Mouse (Mus musculus): Measurements from ENCODE around the gene Pigp. TPM values are rescaled to one million over a fixed set of nuclear protein-coding genes. Genes with fewer than 3 reads are reported as not detected.

Gene Pigp
- polyA plus RNA-seq, 1 experiment = 62.1 TPM

DNA sequence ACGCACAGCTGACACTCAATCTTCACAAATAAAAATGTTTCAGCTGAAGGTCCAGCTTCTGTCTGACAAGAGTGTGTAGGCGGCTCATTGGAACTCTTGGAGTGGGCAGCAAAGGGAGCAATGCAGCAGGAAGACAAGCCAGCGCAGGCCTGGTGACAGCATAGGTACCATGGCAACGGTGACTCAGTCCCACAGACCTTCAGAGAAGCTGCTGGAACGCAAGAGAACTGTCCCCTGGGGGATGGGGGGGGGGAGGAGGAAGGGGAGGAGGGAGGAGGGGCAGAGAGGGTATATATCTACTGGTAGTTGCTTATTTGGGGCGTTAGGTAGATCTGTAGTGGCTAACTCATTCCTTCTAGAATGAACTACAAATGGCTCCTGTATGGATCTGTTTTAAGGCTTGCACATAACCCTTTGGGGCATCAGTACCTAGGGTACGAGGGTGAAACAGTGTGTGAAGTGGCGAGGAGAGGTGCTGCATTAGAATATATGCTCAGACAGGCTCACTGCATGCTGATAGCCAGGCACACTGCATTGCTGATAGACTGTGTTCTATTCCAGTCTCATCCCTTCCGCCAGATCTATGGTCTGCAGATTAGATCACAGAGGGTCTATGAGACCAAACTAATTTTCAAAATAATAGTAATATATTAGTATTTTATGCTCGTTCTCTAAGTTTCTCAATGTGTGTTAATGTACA is 9.3 kb downstream of the Pigp start:
- no peak for TF ChIP-seq POLR2A (IDR thresholded peaks at IDR 0.05; ENCODE audit: extremely low read depth, insufficient read depth, low read length)
- TF ChIP-seq CTCF (IDR thresholded peaks at IDR 0.05; ENCODE audit: extremely low read depth, insufficient read depth, low read length) = no peak
- peaks cover 2% of the 10 kb centered on the region for H3K4me1 ChIP-seq (ENCODE audit: control insufficient read depth, insufficient read depth, low read length)
- no peak overlapping the region for H3K27ac ChIP-seq (ENCODE audit: insufficient read depth, low read length)
- no peak overlapping the region for H3K4me3 ChIP-seq (ENCODE audit: insufficient read depth, low read length)

GRCm38 (mm10) chr16:94360578-94361350 is 10.9 kb downstream of the Pigp start:
- H3K27ac ChIP-seq (ENCODE audit: insufficient read depth, low read length) = no peak overlapping the region
- peaks cover 2% of the 10 kb centered on the region for H3K4me1 ChIP-seq (ENCODE audit: control insufficient read depth, insufficient read depth, low read length)
- no peak for TF ChIP-seq POLR2A (IDR thresholded peaks at IDR 0.05; ENCODE audit: extremely low read depth, insufficient read depth, low read length)
- no peak for TF ChIP-seq CTCF (IDR thresholded peaks at IDR 0.05; ENCODE audit: extremely low read depth, insufficient read depth, low read length)
- no peak overlapping the region for H3K4me3 ChIP-seq (ENCODE audit: insufficient read depth, low read length)

GRCm38 (mm10) chr16:94358091-94358490 is 13.6 kb downstream of the Pigp start:
- H3K27ac ChIP-seq (ENCODE audit: insufficient read depth, low read length) = no peak overlapping the region
- TF ChIP-seq POLR2A (IDR thresholded peaks at IDR 0.05; ENCODE audit: extremely low read depth, insufficient read depth, low read length) (no peak), CTCF (IDR thresholded peaks at IDR 0.05; ENCODE audit: extremely low read depth, insufficient read depth, low read length) (no peak)
- peaks cover 2% of the 10 kb centered on the region for H3K4me1 ChIP-seq (ENCODE audit: control insufficient read depth, insufficient read depth, low read length)
- H3K4me3 ChIP-seq (ENCODE audit: insufficient read depth, low read length) = no peak overlapping the region

GRCm38 (mm10) chr16:94356776-94357494 is 14.7 kb downstream of the Pigp start:
- Histone ChIP-seq H3K4me3 (ENCODE audit: insufficient read depth, low read length) (no peak overlapping the region), H3K27ac (ENCODE audit: insufficient read depth, low read length) (no peak overlapping the region), H3K4me1 (ENCODE audit: control insufficient read depth, insufficient read depth, low read length) (no peaks in the 10 kb centered on the region; the same call in 1 of the 2 replicates)
- no peak for TF ChIP-seq POLR2A (IDR thresholded peaks at IDR 0.05; ENCODE audit: extremely low read depth, insufficient read depth, low read length)
- no peak for TF ChIP-seq CTCF (IDR thresholded peaks at IDR 0.05; ENCODE audit: extremely low read depth, insufficient read depth, low read length)

DNA sequence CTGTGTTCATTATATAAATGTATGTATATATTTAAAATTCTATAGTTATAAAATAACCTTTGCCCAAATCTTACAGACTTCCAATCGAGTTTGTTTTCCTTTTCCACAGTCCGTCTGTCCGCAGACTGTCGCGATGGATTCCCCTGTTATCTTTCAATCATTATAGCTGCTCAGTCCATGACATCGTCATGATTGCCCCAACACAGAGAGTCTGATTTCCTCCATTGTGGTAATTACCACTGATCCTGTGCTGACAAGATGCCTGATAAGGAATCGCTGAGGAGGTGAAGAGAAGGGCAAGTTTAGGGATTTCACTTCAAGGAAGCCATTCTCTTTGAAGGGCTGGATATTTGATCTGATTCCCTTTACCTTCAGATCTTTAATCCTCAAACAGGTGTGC is 15.6 kb downstream of the Pigp start:
- Histone ChIP-seq H3K4me1 (ENCODE audit: control insufficient read depth, insufficient read depth, low read length) (no peaks in the 10 kb centered on the region; the same call in 1 of the 2 replicates), H3K4me3 (ENCODE audit: insufficient read depth, low read length) (no peak overlapping the region), H3K27ac (ENCODE audit: insufficient read depth, low read length) (no peak overlapping the region)
- TF ChIP-seq CTCF (IDR thresholded peaks at IDR 0.05; ENCODE audit: extremely low read depth, insufficient read depth, low read length) (no peak), POLR2A (IDR thresholded peaks at IDR 0.05; ENCODE audit: extremely low read depth, insufficient read depth, low read length) (no peak)

GRCm38 (mm10) chr16:94354450-94354849 is 17.2 kb downstream of the Pigp start:
- no peak overlapping the region for H3K4me3 ChIP-seq (ENCODE audit: insufficient read depth, low read length)
- H3K4me1 ChIP-seq (ENCODE audit: control insufficient read depth, insufficient read depth, low read length) = no peaks in the 10 kb centered on the region
- no peak for TF ChIP-seq CTCF (IDR thresholded peaks at IDR 0.05; ENCODE audit: extremely low read depth, insufficient read depth, low read length)
- TF ChIP-seq POLR2A (IDR thresholded peaks at IDR 0.05; ENCODE audit: extremely low read depth, insufficient read depth, low read length) = no peak
- no peak overlapping the region for H3K27ac ChIP-seq (ENCODE audit: insufficient read depth, low read length)

DNA sequence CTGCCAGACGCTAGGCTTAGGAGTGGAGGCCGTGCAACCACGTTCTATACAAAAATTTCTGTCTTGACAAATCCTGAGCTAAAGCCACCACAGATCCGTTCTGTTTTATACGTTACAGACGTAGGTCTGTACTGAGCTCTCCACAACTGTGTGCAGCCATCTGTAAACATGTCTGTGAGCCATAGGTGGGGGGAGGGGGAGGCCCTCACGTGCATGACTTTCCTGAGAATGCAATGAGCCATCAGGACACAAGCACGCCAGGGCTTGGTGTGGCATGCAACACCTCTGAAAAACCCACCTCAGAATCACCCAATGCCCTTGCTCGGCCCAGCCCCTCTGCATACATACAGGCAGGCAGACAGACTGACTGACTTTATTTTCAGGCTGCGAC is 21.4 kb downstream of the Pigp start:
- no peaks in the 10 kb centered on the region for H3K4me1 ChIP-seq (ENCODE audit: control insufficient read depth, insufficient read depth, low read length)
- H3K4me3 ChIP-seq (ENCODE audit: insufficient read depth, low read length) = no peak overlapping the region
- TF ChIP-seq POLR2A (IDR thresholded peaks at IDR 0.05; ENCODE audit: extremely low read depth, insufficient read depth, low read length) = no peak
- TF ChIP-seq CTCF (IDR thresholded peaks at IDR 0.05; ENCODE audit: extremely low read depth, insufficient read depth, low read length) = no peak
- no peak overlapping the region for H3K27ac ChIP-seq (ENCODE audit: insufficient read depth, low read length)

- TF ChIP-seq CTCF (IDR thresholded peaks at IDR 0.05; ENCODE audit: extremely low read depth, insufficient read depth, low read length) (no peak), POLR2A (IDR thresholded peaks at IDR 0.05; ENCODE audit: extremely low read depth, insufficient read depth, low read length) (no peak)
- Histone ChIP-seq H3K27ac (ENCODE audit: insufficient read depth, low read length) (no peak overlapping the region), H3K4me3 (ENCODE audit: insufficient read depth, low read length) (no peak overlapping the region), H3K4me1 (ENCODE audit: control insufficient read depth, insufficient read depth, low read length) (no peaks in the 10 kb centered on the region)
These were observed 21.9 kb downstream of the Pigp start for GRCm38 (mm10) chr16:94349588-94350286.

GRCm38 (mm10) chr16:94348779-94349178 is 22.9 kb downstream of the Pigp start:
- no peak for TF ChIP-seq POLR2A (IDR thresholded peaks at IDR 0.05; ENCODE audit: extremely low read depth, insufficient read depth, low read length)
- TF ChIP-seq CTCF (IDR thresholded peaks at IDR 0.05; ENCODE audit: extremely low read depth, insufficient read depth, low read length) = no peak
- Histone ChIP-seq H3K4me1 (ENCODE audit: control insufficient read depth, insufficient read depth, low read length) (no peaks in the 10 kb centered on the region), H3K27ac (ENCODE audit: insufficient read depth, low read length) (no peak overlapping the region), H3K4me3 (ENCODE audit: insufficient read depth, low read length) (no peak overlapping the region)

All from cortical plate, adult 2 months (tissue).